Mouse (Mus musculus) fat pad, adult 2 months (tissue): ENCODE measurements around the gene Mex3a.
"Not testable (repeated sequence)": the region's sequence is repeated elsewhere in the genome, so short reads cannot be mapped to it uniquely, and the experiment has no call there.

Experiments
- DNase-seq: peaks from one replicate; pipeline ENCODE4 v3.0.0-alpha.2; 2011; ENCODE audit warnings: low read depth, low spot score; ENCODE audit errors: extremely low read depth

Mex3a gene

DNA sequence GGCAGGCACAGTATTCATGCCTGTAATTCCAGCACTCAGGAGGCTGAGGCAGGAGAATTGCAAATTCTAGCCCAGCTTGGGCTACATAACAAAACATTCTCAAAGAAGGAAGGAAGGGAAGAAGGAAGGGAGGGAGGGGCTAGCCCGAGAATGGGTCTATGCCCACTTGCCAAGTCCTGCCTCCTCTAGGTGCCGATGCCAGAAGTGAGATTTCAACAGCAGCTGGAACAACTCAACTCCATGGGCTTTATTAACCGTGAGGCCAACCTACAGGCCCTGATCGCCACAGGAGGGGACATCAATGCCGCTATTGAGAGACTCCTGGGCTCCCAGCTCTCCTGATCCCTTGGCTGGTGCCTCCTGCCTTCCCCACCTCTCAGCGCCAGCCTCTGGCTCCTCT, 35.7 kb downstream of the Mex3a start:
- no peak for DNase-seq

DNA sequence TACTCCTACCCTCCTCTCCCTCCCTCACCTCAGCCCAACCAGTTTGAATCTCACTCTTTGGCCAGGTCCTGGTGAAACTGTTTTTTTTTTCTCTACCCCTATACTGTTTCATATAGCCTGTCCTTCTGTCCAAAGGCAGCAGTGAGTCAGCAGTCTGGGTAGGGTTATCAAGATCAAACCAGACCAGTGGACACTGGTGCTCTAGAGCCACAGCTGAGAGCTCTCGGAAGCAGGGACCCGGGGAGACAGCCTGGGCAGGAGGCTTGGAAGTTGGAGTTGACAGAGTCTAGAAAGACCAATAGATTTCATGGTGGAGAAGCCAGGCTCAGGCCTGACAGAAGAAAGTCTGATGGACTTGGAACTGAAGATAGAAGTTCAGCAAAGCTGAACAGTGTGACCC, 36.4 kb downstream of the Mex3a start:
- no peak for DNase-seq

DNA sequence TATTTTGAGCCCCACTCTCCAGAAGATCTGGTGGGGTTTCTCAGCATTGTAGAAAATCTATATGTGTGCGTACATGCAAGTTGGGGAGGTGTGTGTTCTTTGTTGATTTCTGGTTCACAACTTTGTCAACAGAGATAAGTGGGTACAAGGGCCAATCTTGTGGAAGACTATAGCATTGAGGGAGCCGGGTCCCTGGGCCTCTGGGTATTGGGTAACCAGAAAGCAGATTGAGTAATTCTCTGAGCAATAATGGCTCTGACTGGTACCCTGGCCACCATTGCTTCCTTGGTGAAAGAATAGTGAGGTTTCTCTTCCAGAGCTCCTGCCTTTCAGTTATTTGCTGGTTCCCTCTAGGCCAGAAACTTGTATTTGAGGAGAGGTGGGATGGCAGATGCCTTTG, 36.9 kb downstream of the Mex3a start:
- DNase-seq = no peak

DNA sequence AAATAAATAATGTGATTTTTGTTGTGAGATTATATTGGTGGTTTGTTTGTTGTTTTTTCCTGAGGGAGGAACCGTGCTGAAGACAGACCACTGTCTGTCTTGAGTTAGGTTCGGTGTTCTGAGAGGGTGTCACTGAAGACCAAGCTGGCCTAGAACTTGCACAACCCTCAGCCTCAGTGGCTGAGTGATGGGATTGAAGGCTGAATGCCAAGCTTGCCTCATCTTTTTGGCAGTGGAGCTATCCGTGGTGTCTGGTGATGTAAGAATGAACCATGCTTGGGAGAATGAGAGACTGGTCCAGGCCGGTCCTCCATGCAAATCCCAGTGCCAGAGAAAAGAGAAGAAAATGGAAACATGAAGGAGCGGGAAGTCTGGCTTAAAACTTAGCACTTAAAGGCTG, 37.5 kb downstream of the Mex3a start:
- DNase-seq = no peak

DNA sequence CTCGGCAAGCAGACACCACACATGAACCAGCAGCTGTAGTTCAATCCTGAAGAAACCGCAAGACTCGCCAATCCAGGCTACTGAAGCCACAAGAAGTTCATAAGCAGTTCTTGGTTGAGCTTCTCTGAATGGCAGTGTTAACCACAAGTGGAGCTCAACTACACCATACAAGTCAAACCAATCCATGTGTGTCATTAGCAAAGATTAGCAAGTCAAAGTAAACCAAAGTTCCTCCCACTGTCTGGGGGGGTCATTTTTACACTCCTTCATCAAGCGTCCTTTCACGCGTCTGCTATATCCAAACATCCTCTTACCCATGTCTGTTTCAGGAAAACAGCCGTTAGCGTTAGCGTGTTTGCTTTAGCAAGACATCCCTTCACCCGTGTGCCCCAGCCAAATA, 38.1 kb downstream of the Mex3a start:
- no peak for DNase-seq

DNA sequence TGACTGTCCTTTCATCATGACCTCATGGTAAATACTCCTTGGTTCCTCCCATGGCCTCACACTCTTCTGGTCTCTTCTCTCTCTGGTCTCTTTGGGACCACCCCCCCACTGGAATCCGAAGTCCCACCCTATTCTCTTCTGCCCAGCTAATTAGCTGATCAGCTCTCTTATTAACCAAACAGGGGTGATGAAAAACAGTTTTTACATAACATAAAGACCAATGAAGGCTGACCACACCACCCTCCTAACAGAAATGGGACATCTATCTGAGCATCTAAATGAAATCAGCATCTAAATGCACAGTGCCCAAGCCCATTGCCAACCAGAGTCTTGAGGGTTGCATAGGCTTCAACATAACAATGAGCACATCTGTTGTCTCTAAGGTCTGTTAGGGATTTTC, 39.7 kb downstream of the Mex3a start:
- DNase-seq = no peak

DNA sequence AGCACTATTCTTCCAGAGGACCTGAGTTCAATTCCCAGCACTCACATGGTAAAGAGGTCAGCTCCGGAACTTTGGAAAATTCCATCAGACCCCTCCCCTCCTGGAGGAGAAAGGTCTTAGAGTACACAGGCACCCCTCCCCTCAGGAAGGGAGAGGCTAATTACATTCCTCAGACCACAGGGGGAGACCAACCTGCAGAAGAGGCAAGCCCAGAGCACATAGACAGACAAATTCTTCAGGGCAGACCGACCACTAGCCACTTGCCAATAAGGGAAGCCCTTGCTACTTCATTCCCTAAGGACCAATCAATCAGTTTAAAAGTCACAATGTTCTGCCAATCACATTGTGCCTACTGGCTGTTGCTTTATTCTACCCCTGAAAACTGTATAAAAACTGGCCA, 40.6 kb downstream of the Mex3a start:
- no peak for DNase-seq

DNA sequence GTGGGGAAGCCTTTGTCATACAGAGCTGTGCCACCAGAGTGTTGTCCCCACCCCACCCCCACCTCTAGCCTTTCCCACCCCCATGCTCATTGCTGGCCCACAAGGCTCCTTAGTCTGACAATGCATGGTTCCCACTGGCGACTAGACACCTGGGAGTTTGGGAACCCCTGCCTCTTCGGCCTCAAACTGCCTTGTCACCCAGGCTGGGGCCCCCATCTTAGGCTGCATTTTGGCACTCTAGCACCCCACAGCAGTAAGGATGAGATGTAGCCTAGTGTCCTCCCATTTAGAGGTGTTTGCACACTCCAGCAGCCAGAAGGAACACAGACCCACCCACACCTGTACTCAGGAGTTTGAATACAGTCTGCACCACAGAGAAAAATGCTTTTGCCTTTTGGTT, 41.6 kb downstream of the Mex3a start:
- no peak for DNase-seq

DNA sequence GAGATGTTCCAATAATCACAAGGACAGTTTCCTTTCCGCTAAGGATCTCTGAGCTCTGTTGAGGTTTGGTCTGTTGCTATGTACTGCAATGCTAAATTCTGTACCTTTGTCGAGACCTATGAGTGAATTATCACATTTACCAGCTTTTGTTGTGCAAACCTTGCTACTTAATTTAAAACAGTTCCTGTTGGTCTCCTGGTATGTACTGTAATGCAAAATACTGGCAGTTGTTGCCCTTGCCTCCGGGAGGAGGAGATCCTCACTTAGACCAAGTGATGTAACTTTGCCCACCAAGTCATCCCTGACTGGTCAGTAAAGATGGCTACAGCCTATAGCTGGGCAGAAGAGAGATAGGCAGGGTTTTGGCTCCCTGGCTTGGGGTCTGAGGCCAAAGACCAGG, 43.3 kb downstream of the Mex3a start, which contains the start of gene Ssr2:
Gene Ssr2 (plus strand): TSS at position 337 of the 400 bp plus-strand sequence.
- DNase-seq = no peak

DNA sequence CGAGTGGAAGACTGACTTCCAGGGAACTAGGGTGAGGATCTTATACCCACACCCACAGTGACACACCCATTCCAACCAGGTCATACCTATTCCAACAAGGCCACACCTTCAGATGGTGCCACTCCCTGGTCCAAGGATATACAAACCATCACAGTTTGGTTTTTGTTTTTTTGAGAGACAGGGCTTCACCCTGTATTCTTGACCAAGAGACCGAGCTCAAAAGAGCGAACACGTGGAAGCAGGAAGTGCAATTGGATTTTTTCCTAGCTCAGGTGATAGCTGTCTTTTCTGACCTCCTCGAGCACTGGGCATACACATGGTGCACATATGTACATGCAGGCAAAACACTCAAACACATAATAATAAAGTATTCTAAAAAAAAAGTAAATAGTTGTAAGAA, 45.7 kb downstream of the Mex3a start:
- DNase-seq = not testable (repeated sequence)

DNA sequence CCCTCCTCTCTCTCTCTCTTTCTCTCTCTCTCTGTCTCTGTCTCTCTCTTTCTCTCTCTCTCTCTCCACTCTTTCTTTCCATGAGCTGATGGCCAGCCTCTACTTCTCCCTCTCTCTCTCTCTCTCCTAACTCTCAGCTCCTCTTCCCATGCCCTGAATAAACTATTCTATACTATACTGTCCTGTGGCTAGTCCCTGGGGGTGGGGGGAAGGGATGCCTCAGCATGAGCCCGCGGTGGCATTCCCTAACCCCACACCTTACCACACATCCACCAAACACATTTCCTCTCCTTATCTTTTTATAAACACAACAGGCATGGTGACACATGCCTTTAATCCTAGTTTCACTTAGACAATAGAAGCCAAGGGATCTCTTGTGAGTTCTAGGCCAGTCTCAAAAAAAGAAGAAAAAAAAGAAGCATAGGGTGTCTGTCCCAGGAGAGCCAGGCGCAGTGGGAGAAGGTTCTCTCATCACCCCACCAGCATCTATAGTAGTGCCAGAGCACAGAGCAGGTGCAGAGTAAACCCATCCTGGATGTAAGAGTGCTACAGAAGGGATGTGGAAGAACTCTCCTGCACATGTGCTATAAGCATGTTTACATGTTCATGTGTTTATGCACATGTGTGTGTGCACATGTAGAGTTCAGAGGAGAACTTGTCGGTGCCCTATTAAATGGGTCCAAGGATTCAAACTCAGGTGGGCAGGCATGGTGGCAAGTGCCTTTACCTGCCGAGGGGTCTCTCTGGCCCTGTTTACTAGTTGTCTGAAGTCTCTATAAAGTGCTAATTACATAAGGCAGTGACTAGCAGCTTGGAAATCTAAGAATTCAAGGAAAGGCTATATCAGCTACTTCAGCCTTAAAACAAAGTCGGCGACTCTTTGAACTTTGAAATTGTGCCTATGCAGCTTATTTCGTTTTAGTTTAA, 46.6 kb downstream of the Mex3a start:
- DNase-seq = no peak

DNA sequence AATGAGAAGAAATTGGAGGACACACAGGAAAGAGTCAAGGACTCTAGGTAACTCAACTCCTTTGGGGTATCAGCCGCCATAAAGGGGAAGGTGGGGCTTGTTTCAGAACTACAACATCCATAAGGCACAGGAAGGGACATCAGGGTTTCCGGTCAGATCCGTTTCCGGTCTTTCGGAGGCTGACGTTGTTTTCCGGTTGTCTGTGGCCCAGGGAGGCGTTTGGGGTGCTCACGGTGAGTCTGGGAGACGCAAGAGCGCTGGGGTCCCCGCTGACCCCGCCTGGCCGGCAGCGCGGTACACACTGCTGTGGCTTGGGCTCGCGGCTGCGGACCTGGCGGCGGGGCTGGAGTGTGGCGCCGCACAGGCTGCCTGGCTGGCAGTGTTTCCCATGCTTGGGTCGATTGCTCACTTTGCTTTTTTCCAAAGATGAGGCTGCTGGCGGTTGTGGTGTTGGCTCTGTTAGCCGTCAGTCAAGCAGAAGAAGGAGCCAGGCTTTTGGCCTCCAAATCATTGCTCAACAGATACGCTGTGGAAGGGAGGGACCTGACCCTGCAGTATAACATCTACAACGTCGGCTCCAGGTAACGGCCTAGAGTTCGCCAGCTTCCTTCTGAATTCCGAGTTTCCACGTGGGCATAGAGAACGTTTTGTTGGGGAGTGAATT, 47.4 kb downstream of the Mex3a start:
- DNase-seq = no peak

DNA sequence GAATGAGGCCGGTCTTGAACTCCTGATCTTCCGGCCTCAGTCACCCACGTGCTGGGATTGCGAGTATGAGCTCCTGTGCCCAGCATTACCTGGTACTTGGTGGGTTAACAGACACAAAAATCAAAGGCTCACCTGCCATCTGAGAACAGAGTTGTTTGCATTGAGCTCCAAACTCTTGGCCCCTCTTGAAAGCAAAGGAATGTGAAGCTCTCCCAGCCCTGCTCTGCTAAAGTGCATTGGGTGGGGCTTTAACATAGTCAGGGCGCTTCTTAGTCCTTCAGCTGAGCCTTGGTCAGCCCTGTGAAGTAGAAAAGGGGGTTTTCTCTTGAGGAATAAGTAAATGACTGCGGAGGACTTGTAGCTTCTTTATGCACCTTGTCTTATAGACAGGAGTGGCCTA, 53.6 kb downstream of the Mex3a start:
- no peak for DNase-seq

DNA sequence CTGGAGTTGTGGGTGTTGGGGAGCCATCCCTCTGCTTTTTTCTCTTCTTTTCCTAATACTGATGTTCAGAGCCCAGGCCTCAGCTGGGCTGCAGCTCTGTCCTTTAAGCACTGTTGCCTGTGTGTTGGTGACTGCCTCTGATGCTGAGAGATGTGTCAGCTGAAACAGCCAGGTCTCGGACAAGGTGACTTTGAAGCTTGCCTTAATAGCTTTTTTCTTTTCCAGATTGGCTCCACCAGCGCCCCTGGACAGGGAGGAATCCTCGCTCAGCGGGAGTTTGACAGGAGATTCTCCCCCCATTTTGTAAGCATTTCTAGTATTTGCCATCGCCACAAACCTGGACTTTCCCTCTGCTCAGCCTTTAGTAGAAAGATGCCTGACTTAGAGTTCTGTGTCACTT, 54.4 kb downstream of the Mex3a start:
- DNase-seq = no peak

DNA sequence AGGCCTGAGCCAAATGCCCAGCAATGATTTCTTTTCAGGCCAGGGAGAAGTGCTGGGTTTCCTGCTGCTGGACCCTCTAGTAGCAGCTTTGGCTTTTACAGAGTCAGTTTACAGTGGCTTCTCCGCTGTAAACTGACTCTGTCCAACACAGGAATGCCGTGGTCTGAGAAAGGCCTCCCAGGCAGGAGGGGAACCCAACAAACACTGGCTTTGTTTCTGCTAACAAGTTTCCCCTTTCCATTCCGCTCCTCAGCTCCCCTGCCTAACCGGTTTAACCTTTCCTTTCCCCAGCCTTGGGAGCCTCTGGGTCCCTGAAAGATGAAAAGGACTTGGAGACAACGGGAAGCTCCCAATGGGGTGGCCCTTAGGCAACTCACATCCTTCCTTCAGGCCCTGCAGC, 58.1 kb downstream of the Mex3a start:
- DNase-seq = no peak
